Mouse (Mus musculus) lung, embryonic 15.5 days (tissue): Measurements from ENCODE around the gene Eef1a1. TPM values are rescaled to one million over a fixed set of nuclear protein-coding genes. Genes with fewer than 3 reads are reported as not detected.

Experiments used
- ATAC-seq: fragments of 200-750 bp; cut with Nextera tagmentation; 2 replicates; pipeline ENCODE4 v1.8.0; 2017; ENCODE audit warnings: moderate number of reproducible peaks, borderline replicate concordance; ENCODE audit not compliant: low FRiP score, low TSS enrichment; ENCODE audit errors: extremely low read depth
- H3K27ac ChIP-seq: fragments of 300-500 bp; sonication (generic); 2 replicates; pipeline ENCODE4 v1.5.1; 2015; ENCODE audit warnings: moderate library complexity, mild to moderate bottlenecking, inconsistent platforms
- H3K27me3 ChIP-seq: fragments of 300-500 bp; sonication (generic); 2 replicates; pipeline ENCODE4 v1.6.1; 2015; ENCODE audit warnings: inconsistent platforms
- H3K36me3 ChIP-seq: fragments of 300-500 bp; sonication (generic); 2 replicates; pipeline ENCODE4 v1.6.1; 2015; ENCODE audit warnings: inconsistent platforms
- H3K4me1 ChIP-seq: fragments of 300-500 bp; sonication (generic); 2 replicates; pipeline ENCODE4 v1.6.1; 2015; ENCODE audit warnings: inconsistent platforms
- H3K4me2 ChIP-seq: fragments of 300-500 bp; sonication (generic); 2 replicates; pipeline ENCODE4 v1.6.1; 2015; ENCODE audit warnings: inconsistent platforms, mild to moderate bottlenecking, moderate library complexity
- H3K4me3 ChIP-seq: fragments of 300-500 bp; sonication (generic); 2 replicates; pipeline ENCODE4 v1.5.1; 2015; ENCODE audit warnings: mild to moderate bottlenecking, inconsistent platforms
- H3K9ac ChIP-seq: fragments of 300-500 bp; sonication (generic); 2 replicates; pipeline ENCODE4 v1.6.1; 2015; ENCODE audit warnings: inconsistent platforms
- H3K9me3 ChIP-seq: fragments of 300-500 bp; sonication (generic); 2 replicates; pipeline ENCODE4 v1.6.1; 2016; ENCODE audit warnings: inconsistent platforms
- WGBS: fragments of 180-500 bp; shearing (Covaris S2); methylation state at CpG from one replicate; pipeline ENCODE4 v1.1.7; 2015; 5-methylcytosine and 5-hydroxymethylcytosine counted together
- polyA plus RNA-seq: library from polyadenylated mRNA; unstranded; fragments of >200 nt; fragmentation: Nextera tagmentation; extraction: Ambion mirVana; gene quantifications from 2 replicates; pipeline ENCODE4 v1.2.1, GENCODE M21; 2015

The Eef1a1 gene
- polyA plus RNA-seq, 1 experiment from 2014 or later: 4,632 TPM

DNA sequence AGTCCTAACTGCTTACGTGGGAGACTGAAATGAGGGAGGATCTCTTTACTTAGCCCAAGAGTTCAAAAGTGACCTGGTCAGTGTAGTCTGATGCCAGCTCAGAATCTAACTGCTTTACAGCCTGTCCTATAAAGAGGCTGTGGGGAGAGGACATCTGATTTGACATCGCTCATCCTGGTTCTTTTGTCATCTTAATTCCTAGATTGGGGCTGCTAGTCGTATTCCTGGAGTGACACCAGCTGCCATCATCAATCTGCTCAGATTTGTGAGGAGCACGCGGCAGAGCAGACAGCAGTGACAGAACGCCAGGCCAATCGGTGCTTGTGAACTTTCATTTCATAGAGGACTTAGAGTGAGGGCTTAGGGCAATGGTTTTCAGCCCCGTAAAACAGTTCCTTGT is 15.4 kb downstream of the Eef1a1 start:
- Histone ChIP-seq H3K27me3 (no peaks in the 10 kb centered on the region), H3K36me3 (peaks cover 48% of the 10 kb centered on the region)
- 81% methylated on average over 8 of the region's 8 CpGs for WGBS

DNA sequence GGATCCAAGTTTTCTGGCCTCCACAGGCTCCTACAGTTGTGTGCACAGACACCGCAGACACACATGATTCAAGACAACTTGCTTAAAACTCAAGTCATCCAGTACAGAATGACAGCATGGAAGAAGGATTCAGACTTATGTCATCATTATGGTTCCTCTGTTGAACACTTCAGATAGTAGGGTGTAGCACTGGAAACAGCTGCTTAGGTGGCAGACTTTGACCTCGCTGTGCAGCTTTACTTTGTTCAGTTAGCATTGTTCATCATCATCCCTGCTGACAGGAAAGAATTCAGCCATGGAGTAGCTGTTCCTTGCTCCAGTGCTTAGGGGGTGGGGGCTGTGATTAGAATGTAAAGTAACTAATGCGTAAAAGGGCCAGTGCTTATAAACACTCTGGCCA is 23.2 kb downstream of the Eef1a1 start:
- no peak overlapping the region for H3K4me3 ChIP-seq

More for the DNA sequence above, 15.4 kb downstream of the Eef1a1 start:
- Histone ChIP-seq H3K4me2 (no peak overlapping the region), H3K27ac (no peak overlapping the region), H3K9ac (no peak overlapping the region), H3K9me3 (no peaks in the 10 kb centered on the region), H3K4me1 (0 out of 2 replicates have a peak, but pooled peaks cover 5% of the 10 kb centered on the region), H3K4me3 (no peak overlapping the region)
- no peak for ATAC-seq

DNA sequence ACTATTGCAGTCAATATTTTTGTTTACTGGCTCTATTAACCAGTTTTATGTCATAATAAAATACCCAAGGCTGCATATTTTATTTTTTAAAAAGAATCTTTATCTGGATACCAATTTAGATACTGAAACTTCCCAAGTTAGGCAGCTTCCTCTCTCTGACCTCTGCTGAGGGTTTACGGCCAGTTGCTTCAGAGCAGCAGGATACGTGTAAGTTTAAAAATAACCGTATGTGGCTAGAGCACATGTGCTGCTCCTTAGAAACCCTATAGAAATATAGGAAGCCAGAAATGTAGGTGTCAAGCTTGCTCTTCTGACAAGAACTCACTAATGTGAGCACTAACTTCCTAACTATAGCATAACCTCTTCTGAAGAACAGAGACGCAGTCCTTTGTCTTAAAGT is 25.6 kb downstream of the Eef1a1 start:
- no peak overlapping the region for H3K9ac ChIP-seq
- H3K27me3 ChIP-seq: no peaks in the 10 kb centered on the region
- no peak overlapping the region for H3K27ac ChIP-seq
- WGBS: 89% methylated on average over 4 of the region's 4 CpGs
- no peak overlapping the region for H3K4me2 ChIP-seq
- H3K36me3 ChIP-seq: peaks cover 76% of the 10 kb centered on the region
- H3K9me3 ChIP-seq: no peaks in the 10 kb centered on the region
- H3K4me1 ChIP-seq: no peaks in the 10 kb centered on the region
- no peak overlapping the region for H3K4me3 ChIP-seq
- no peak for ATAC-seq

More for the DNA sequence above, 23.2 kb downstream of the Eef1a1 start:
- no peak for ATAC-seq
- Histone ChIP-seq H3K4me1 (no peaks in the 10 kb centered on the region), H3K27ac (no peak overlapping the region), H3K9ac (no peak overlapping the region), H3K4me2 (no peak overlapping the region), H3K9me3 (no peaks in the 10 kb centered on the region), H3K36me3 (peaks cover 77% of the 10 kb centered on the region), H3K27me3 (no peaks in the 10 kb centered on the region)
- WGBS: 89% methylated on average over 3 of the region's 3 CpGs

DNA sequence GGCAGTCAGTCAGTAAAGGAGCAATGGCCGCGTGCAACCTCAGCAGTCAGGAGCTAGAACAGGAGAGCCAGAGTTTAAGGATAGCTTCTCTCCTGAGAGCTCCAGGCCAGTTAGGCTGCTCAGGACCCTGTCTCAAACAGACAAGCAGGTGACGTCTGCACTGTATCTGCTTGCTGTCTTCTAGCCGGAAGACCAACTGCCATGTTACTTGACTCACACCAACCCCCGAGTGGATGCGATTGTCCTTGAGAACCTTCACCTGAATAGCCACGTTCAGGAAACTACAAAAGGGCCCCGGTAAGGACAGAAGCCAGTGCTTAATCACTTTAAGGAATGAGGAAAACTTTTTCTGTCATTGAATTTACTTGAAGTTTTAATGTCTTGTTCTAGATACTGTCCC is 31.9 kb downstream of the Eef1a1 start:
- no peak overlapping the region for H3K4me3 ChIP-seq
- H3K9me3 ChIP-seq: no peaks in the 10 kb centered on the region
- no peaks in the 10 kb centered on the region for H3K27me3 ChIP-seq
- WGBS: 92% methylated on average over 8 of the region's 8 CpGs
- peaks cover 61% of the 10 kb centered on the region for H3K36me3 ChIP-seq
- ATAC-seq: no peak
- H3K9ac ChIP-seq: no peak overlapping the region
- H3K4me2 ChIP-seq: no peak overlapping the region
- no peaks in the 10 kb centered on the region for H3K4me1 ChIP-seq
- no peak overlapping the region for H3K27ac ChIP-seq

DNA sequence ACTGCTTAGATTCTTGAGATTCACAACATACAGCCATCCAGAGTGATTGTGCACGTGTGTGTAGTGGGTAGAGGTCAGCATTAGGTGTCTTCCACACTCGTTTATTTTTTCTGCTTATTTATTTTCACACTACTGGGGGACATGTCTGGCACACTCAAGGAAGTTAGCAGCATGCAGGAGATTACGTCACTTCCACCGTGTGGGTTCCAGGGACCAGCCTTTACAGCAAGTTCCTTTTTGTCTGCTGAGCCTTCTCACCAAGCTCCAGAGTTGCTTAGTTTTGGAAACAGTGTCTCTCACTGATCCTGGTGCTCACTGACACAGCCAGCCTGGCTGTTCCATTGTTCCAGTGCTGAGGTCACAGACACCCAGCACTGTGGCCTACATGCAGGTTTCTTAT is 37.6 kb downstream of the Eef1a1 start:
- 63% methylated on average over 4 of the region's 4 CpGs for WGBS
- no peaks in the 10 kb centered on the region for H3K9me3 ChIP-seq
- ATAC-seq: no peak
- H3K4me1 ChIP-seq: peaks cover 11% of the 10 kb centered on the region
- peaks cover 4% of the 10 kb centered on the region; the same call in 1 of the 2 replicates for H3K27me3 ChIP-seq
- H3K36me3 ChIP-seq: peaks cover 37% of the 10 kb centered on the region
- no peak overlapping the region for H3K9ac ChIP-seq
- no peak overlapping the region for H3K4me3 ChIP-seq
- H3K4me2 ChIP-seq: no peak overlapping the region
- H3K27ac ChIP-seq: no peak overlapping the region

DNA sequence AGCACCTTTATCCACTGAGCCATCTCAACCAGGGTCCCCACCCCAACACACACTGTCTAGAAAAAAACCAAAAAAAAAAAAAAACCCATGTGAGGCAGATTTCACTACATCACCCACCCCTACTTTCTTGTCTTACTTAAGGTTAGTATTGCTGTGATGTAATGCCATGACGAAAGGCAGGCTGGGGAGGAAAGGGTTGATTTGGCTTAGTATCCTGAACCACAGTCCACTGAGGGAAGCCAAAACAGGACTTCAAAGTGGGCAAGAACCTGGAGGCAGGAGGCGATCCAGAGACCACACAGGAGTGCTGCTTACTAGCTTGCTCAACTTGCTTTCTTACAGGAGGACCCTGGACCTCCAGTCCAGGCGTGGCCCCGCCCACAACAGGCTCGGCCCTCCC is 38.5 kb downstream of the Eef1a1 start:
- H3K9me3 ChIP-seq: no peaks in the 10 kb centered on the region
- ATAC-seq: no peak
- H3K4me1 ChIP-seq: peaks cover 11% of the 10 kb centered on the region
- no peak overlapping the region for H3K4me3 ChIP-seq
- peaks cover 37% of the 10 kb centered on the region for H3K36me3 ChIP-seq
- 74% methylated on average over 5 of the region's 5 CpGs for WGBS
- no peak overlapping the region for H3K4me2 ChIP-seq
- H3K27me3 ChIP-seq: peaks cover 12% of the 10 kb centered on the region
- H3K9ac ChIP-seq: no peak overlapping the region
- no peak overlapping the region for H3K27ac ChIP-seq

DNA sequence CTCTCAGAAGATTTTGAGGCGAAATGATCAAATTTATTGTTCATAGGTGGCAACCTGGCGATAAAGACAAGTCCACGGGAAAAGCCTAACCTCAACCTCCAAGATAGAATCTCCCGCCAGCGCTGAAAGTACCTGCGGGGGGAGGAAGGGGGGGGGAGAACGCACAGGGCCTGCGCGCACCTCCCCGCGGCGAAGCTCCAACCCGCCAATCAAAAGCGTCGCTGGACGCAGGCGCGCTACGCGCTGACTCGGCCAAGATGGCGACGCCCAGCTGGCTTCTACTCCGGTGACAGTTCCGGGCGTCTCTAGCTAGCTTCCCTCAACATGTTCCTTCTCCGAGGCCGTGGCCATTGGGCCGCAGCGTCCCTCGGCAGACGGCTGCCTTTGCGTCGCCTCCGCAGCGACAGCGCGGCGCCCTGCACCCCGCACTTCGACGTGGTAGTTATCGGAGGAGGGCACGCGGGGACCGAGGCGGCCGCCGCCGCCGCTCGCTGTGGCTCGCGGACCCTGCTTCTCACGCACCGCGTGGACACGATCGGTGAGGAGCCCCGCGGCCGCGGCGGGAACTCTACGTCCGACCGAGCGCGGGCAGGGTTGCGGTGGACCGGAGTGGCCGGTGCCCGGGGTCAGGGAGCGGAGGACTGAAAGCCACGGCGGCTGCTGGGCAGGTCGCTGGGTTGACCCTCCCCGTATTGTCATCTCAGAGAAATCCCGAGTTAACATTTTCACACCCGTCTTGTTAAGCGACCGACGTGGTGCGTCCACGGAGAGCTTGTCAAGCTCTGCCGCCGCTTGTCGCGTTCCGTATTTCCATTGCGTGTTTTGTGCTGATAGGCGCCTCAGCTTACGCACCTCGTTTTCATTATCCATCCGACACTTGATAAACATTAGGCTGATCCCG is 40.7 kb downstream of the Eef1a1 start, which contains the start of the genes Mto1 and Gm17324:
Gene Mto1, plus strand, starts transcription at position 236 of the 901 bp plus-strand sequence.
Gene Gm17324, minus strand, starts transcription at position 814 of the 901 bp plus-strand sequence.
- peaks cover 12% of the 10 kb centered on the region for H3K4me1 ChIP-seq
- peak within 1 kb of the TSS; percentile 68 for H3K4me2 ChIP-seq
- WGBS: under 1% methylated on average over 96 of the region's 96 CpGs

DNA sequence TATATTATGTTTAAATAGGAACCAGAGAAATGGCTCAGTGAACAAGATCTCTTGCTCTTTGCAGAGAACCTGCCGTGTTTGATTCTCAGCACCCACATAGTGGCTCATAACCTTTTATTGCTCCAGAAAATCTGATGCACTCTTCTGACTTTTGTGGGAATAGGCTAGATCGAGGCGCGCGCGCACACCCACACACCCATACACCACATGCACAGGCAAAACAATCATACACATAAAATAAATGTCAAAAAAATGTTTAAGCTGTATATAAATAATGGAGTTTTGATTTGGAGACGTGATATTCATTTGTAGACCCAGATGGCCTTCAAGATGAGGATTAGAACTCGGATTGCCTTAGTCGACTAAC is 41.4 kb downstream of the Eef1a1 start:
- Histone ChIP-seq H3K36me3 (peaks cover 19% of the 10 kb centered on the region; the same call in 1 of the 2 replicates), H3K27ac (no peak overlapping the region), H3K4me3 (peak overlapping the region; percentile 70), H3K27me3 (peaks cover 36% of the 10 kb centered on the region), H3K9ac (peak overlapping the region; percentile 86), H3K4me2 (peak overlapping the region; percentile 68), H3K9me3 (no peaks in the 10 kb centered on the region), H3K4me1 (peaks cover 17% of the 10 kb centered on the region)
- 35% methylated on average over 9 of the region's 9 CpGs for WGBS
- ATAC-seq: no peak

More for the DNA sequence above, 40.7 kb downstream of the Eef1a1 start, which contains the start of the genes Mto1 and Gm17324:
- Histone ChIP-seq H3K9ac (peak within 1 kb of the TSS; percentile 86), H3K36me3 (peaks cover 24% of the 10 kb centered on the region), H3K27ac (peak within 1 kb of the TSS; percentile 71), H3K4me3 (peak within 1 kb of the TSS; percentile 70), H3K9me3 (no peaks in the 10 kb centered on the region), H3K27me3 (peaks cover 30% of the 10 kb centered on the region)
- peak; percentile 94 for ATAC-seq

DNA sequence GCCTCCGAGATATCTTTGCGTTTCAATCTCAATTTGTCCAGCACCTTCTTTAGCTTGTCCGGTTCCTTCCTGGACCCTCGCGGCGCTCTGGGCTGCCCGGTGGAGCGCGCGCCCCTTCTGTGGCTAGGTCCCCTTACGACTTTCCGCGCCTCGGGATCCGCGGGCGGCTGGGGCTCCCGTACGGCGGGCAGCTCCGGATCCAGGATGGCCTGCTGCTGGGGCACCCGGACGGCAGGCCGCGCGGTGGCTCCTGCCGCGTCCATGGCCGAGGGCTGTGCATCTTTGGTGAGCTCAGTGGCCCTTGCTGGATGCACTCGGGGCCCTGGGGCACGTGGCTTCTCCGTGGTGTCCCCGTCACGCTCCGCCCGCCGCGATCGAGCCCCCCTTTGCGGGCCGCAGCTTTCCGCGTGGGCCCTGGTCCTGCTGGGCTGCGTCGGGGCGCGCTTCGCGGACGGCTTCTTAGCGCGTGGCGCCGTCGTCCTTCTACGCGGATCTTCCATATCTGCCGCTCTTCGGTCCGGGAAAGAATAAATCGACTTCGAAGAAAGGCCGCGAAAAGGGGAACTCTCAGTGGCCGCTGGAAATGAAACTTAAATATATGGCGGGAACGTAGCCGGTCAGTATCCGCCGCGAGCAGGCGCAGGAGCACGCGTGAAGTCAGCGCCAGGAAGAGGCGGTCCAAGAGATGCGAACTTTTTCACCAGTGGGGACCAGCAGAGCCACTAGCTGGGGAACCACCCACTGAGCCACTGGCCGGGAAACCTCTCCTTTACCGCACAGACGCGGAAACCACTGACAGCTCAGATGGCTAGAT is 46.2 kb downstream of the Eef1a1 start, which contains the start of gene Cgas:
Gene Cgas, minus strand, starts transcription at position 659 of the 814 bp plus-strand sequence.
- WGBS: 1% methylated on average over 81 of the region's 81 CpGs
- H3K9me3 ChIP-seq: no peaks in the 10 kb centered on the region
- ATAC-seq: peak; percentile 63; the same call in 1 of the 2 replicates
- peak within 1 kb of the TSS; percentile 47 for H3K4me3 ChIP-seq
- H3K36me3 ChIP-seq: no peaks in the 10 kb centered on the region
- H3K4me2 ChIP-seq: peak within 1 kb of the TSS; percentile 92
- H3K4me1 ChIP-seq: peaks cover 22% of the 10 kb centered on the region
- peak within 1 kb of the TSS; percentile 47 for H3K9ac ChIP-seq
- H3K27ac ChIP-seq: no peak within 1 kb of the TSS
- peaks cover 63% of the 10 kb centered on the region for H3K27me3 ChIP-seq

DNA sequence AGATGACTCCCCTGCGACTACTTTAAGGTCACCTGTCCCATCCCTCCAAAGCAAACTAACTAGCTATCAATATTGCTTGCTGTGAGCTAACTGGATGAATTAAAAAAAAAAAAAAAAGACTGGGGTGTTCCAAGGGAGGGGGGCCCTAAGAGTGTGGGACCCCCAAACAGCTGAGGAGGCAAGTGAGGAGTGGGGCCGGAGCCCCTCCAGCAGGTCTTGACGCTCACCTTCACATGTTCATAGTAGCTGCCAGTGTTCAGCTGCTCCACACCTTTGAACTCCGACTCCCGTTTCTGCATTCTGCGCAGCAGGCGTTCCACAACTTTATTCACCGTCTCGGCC is 46.7 kb downstream of the Eef1a1 start:
- Histone ChIP-seq H3K9ac (peak overlapping the region; percentile 47), H3K9me3 (no peaks in the 10 kb centered on the region), H3K4me3 (peak overlapping the region; percentile 47), H3K27me3 (peaks cover 63% of the 10 kb centered on the region), H3K4me2 (peak overlapping the region; percentile 92), H3K4me1 (peaks cover 18% of the 10 kb centered on the region), H3K36me3 (no peaks in the 10 kb centered on the region), H3K27ac (no peak overlapping the region)
- WGBS: 4% methylated on average over 9 of the region's 9 CpGs
- ATAC-seq: no peak

DNA sequence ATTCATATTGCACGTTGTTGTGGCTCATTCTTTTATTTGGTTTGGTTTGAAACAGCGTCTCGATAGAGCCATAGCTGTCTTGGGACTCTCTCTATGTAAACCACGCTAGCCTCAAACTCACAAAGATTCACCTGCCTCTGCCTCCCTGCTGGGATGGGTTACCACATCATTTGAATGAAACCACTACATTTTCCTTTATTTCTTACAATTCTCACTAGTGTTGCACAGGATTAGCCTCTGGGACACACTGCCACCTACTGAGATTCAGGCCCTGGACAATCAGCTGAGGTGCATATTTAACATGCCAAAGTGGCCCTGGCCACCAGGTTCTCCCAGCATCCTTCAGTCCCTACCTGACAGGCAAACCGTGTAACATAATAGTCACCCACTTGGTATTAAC is 49.5 kb downstream of the Eef1a1 start:
- no peak for ATAC-seq
- Histone ChIP-seq H3K4me1 (peaks cover 18% of the 10 kb centered on the region), H3K4me3 (no peak overlapping the region), H3K4me2 (no peak overlapping the region), H3K9ac (no peak overlapping the region), H3K27ac (no peak overlapping the region), H3K27me3 (peaks cover 45% of the 10 kb centered on the region), H3K9me3 (no peaks in the 10 kb centered on the region), H3K36me3 (no peaks in the 10 kb centered on the region)
- WGBS: 66% methylated on average over 5 of the region's 5 CpGs
